Mouse (Mus musculus) liver, embryonic 14.5 days (tissue): ENCODE results near the gene Map2k5. TPM values are rescaled to one million over a fixed set of nuclear protein-coding genes. Genes with fewer than 3 reads are reported as not detected.

ENCODE experiments used
- ATAC-seq: fragments of 200-750 bp; cut with Nextera tagmentation; 2 replicates; pipeline ENCODE4 v1.8.0; 2017; ENCODE audit warnings: moderate number of reproducible peaks, mild to moderate bottlenecking, moderate library complexity; ENCODE audit not compliant: insufficient read depth
- DNase-seq, 3 experiments: peaks; one replicate each; pipeline ENCODE4 v3.0.0-alpha.2; 2012 to 2013; ENCODE audit warnings: low read depth in 3 of 3, low spot score in 3 of 3
- H3K27ac ChIP-seq: fragments of 300-500 bp; sonication (generic); 2 replicates; pipeline ENCODE4 v1.5.1; 2014; ENCODE audit warnings: moderate library complexity, mild to moderate bottlenecking, control low read depth, inconsistent platforms
- H3K27me3 ChIP-seq: fragments of 300-500 bp; sonication (generic); 2 replicates; pipeline ENCODE4 v1.6.1; 2014; ENCODE audit warnings: mild to moderate bottlenecking, low read length, moderate library complexity; ENCODE audit not compliant: control insufficient read depth, insufficient read depth
- H3K36me3 ChIP-seq: fragments of 300-500 bp; sonication (generic); replicated peaks from 2 replicates; pipeline ENCODE4 v1.6.1; 2014; ENCODE audit warnings: low read depth; ENCODE audit not compliant: control insufficient read depth, insufficient read depth
- H3K4me1 ChIP-seq, 2 experiments: fragments of 200-500 bp in 1 of 2; fragments of 300-500 bp in 1 of 2; sonication (generic) in 1 of 2; replicated peaks; 2 replicates each; pipeline ENCODE4 v1.6.1; 2012 to 2014; ENCODE audit warnings: antibody characterized with exemption in 1 of 2, inconsistent platforms in 1 of 2, low read length in 1 of 2; ENCODE audit not compliant: control insufficient read depth in 2 of 2, insufficient read depth in 2 of 2
- H3K4me2 ChIP-seq: fragments of 300-500 bp; sonication (generic); 2 replicates; pipeline ENCODE4 v1.6.1; 2014; ENCODE audit warnings: low read depth, mild to moderate bottlenecking, control low read depth, moderate library complexity
- H3K4me3 ChIP-seq, 2 experiments: fragments of 200-500 bp in 1 of 2; fragments of 300-500 bp in 1 of 2; sonication (generic) in 1 of 2; 2 replicates each; pipeline ENCODE4 v1.5.1; 2012 to 2014; ENCODE audit warnings: low read depth in 2 of 2, low read length in 2 of 2, mild to moderate bottlenecking in 2 of 2, control low read depth in 1 of 2, inconsistent platforms in 1 of 2, moderate library complexity in 1 of 2; ENCODE audit not compliant: insufficient read depth in 1 of 2
- H3K9ac ChIP-seq: fragments of 300-500 bp; sonication (generic); replicated peaks from 2 replicates; pipeline ENCODE4 v1.6.1; 2014; ENCODE audit warnings: mild to moderate bottlenecking, control low read depth, moderate library complexity
- H3K9me3 ChIP-seq: fragments of 300-500 bp; sonication (generic); 2 replicates; pipeline ENCODE4 v1.6.1; 2016; ENCODE audit warnings: low read length, mixed read lengths; ENCODE audit not compliant: control insufficient read depth
- CTCF ChIP-seq: IDR thresholded peaks from 2 replicates; pipeline ENCODE4 v1.5.1; 2016; ENCODE audit warnings: antibody characterized with exemption, low read depth, control low read depth
- EP300 ChIP-seq: IDR thresholded peaks from 2 replicates; pipeline ENCODE4 v1.6.1; 2016; ENCODE audit warnings: antibody characterized with exemption, low read depth
- WGBS: fragments of 180-500 bp; shearing (Covaris S2); extraction: QIAGEN DNeasy Blood & Tissue Kit; methylation state at CpG from one replicate; pipeline ENCODE4 v1.1.7; 2014; ENCODE audit not compliant: insufficient replicate concordance; 5-methylcytosine and 5-hydroxymethylcytosine counted together
- polyA plus RNA-seq, 2 experiments: library from polyadenylated mRNA; depleted of rRNA in 1 of 2; stranded (reverse) in 1 of 2; unstranded in 1 of 2; fragments of >200 nt; fragmentation: Nextera tagmentation in 1 of 2; extraction: Ambion mirVana in 1 of 2; gene quantifications; 2 replicates each; pipeline versions ENCODE4 v1.2.1 to v1.2.3; 2012 to 2014

The Map2k5 gene
- polyA plus RNA-seq, 2 experiments, result 6.1 to 7.4 TPM

DNA sequence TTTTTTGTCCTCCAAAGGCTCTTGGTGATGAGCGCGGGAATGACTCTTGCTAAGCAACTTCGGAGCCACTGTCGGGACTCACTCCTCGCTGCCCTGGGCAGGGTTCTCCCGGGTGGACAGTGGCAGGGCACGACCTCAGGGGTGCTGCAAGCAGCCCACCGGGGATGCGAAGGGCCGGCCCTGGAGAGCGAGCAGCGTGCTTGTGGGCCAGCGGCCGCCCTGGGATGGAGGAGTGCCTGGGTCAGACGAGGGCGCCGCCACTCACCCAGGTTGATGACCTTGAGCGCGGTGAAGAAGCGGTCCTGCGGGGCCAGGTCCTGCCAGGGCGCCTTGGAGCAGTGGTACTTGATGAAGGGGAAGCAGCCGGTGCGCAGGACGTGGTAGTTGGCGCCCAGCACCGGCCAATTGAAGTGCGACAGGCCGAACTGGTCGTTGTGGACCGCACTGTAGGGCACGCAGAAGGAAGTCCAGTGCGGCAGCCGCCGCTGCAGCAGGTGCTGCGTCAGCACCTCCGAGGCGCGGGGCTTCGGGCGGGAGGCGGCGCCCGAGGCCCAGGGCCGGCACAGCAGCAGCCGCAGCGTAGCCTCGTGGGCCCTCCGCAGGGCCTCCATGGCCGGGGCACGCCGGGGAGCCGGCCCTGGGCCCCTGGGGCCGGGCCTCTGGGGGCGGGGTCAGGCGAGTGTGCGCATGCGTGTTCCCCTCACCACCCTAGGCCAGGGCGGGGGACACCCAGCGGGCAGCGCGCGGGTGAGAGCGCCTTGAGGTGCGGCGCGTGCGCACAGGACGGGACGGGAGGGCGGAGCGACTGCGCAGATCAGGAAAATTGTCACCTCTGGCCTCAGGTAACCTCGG is 21.1 kb upstream of the Map2k5 start, which contains the start of gene 2300009A05Rik:
Gene 2300009A05Rik (minus strand): TSS at position 636 of the 852 bp plus-strand sequence.
- ATAC-seq (peak; percentile 99), DNase-seq (peak; percentile 85 to 91 (median 86))
- no peak for TF ChIP-seq EP300
- TF ChIP-seq CTCF, result peak; percentile 12
- Histone ChIP-seq H3K9ac (peak within 1 kb of the TSS; percentile 89), H3K4me3 (peak within 1 kb of the TSS; percentile 90 to 93), H3K36me3 (no peaks in the 10 kb centered on the region), H3K27me3 (no peaks in the 10 kb centered on the region), H3K9me3 (no peaks in the 10 kb centered on the region), H3K4me2 (peak within 1 kb of the TSS; percentile 90), H3K4me1 (peaks cover 6 to 9% of the 10 kb centered on the region in 2 experiments), H3K27ac (peak within 1 kb of the TSS; percentile 78)
- under 1% methylated on average over 73 of the region's 74 CpGs for WGBS

DNA sequence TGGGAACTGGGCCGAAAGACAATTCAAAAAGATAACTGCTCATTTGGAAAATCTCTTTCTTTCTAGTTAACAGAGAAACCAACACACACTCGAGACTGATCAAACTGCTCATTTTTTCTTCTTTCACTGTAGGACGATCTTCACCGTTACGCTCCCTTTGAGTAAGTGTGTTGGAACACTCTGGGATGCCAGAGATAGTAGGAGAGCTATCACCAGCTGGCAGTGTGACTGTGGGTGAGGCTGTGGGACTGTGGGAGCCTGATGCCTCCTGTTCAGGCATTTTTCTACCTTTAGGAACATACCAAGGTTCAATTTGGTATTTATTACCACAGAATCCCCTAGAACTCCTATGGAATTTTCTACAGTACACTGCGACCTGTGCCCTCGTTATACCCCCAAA is 17.9 kb upstream of the Map2k5 start:
- TF ChIP-seq CTCF (no peak), EP300 (no peak)
- WGBS, result 69% methylated on average over 7 of the region's 7 CpGs
- Histone ChIP-seq H3K9me3 (no peaks in the 10 kb centered on the region), H3K36me3 (no peaks in the 10 kb centered on the region), H3K4me2 (no peak overlapping the region), H3K27me3 (no peaks in the 10 kb centered on the region), H3K4me3 (no peak overlapping the region), H3K9ac (no peak overlapping the region), H3K27ac (no peak overlapping the region), H3K4me1 (peaks cover 6 to 9% of the 10 kb centered on the region in 2 experiments)
- DNase-seq (no peak), ATAC-seq (no peak)

DNA sequence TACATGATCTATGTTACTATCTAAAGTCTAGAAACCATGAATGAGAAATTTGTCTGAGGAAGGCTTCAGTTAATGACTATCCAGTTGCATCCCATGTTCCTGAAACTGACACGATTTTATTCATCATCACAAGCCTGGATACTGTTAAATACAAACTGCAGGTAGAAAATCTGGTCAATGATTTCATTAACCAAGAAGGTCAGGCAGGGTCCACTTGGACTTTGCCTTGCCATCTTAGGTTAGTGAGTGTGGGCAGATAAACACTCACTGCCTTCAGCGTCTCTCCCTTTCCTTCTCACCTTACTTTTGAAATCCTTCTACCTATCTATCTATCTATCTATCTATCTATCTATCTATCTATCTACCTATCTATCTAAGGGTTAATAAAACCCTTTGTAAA is 13.6 kb upstream of the Map2k5 start:
- Histone ChIP-seq H3K9ac (no peak overlapping the region), H3K36me3 (no peaks in the 10 kb centered on the region), H3K4me2 (no peak overlapping the region), H3K4me3 (no peak overlapping the region), H3K27ac (no peak overlapping the region), H3K27me3 (no peaks in the 10 kb centered on the region), H3K4me1 (peaks cover 0 to 2% of the 10 kb centered on the region in 2 experiments; a peak in 1 of 4 replicates), H3K9me3 (no peaks in the 10 kb centered on the region)
- no peak for DNase-seq
- no peak for ATAC-seq
- 32% methylated on average over 2 of the region's 2 CpGs for WGBS
- TF ChIP-seq EP300 (no peak), CTCF (no peak)

DNA sequence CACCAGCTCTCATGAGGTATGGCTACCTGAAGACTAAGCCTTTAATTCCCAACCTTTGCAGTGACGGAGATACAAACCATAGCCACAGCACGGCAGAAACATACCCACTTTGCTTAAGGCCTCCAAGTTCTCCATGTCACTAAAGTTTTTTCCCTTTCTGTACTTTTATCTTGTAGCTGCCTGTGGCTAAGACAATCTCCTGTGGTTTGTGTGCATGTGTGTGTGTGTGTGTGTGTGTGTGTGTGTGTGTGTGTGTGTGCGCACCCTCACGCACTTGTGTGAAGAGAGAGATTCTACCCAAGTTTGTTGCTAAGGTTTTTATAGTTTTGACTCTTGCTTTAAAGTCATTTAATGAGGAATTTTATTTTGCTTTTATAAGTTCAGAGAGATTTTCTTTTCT is 5.1 kb upstream of the Map2k5 start:
- TF ChIP-seq EP300 (no peak), CTCF (no peak)
- WGBS, result 62% methylated on average over 4 of the region's 4 CpGs
- Histone ChIP-seq H3K27ac (no peak overlapping the region), H3K36me3 (no peaks in the 10 kb centered on the region), H3K4me2 (no peak overlapping the region), H3K9ac (no peak overlapping the region), H3K4me1 (peaks cover 8 to 9% of the 10 kb centered on the region in 2 experiments), H3K9me3 (no peaks in the 10 kb centered on the region), H3K27me3 (no peaks in the 10 kb centered on the region), H3K4me3 (no peak overlapping the region)
- DNase-seq (no peak), ATAC-seq (no peak)

DNA sequence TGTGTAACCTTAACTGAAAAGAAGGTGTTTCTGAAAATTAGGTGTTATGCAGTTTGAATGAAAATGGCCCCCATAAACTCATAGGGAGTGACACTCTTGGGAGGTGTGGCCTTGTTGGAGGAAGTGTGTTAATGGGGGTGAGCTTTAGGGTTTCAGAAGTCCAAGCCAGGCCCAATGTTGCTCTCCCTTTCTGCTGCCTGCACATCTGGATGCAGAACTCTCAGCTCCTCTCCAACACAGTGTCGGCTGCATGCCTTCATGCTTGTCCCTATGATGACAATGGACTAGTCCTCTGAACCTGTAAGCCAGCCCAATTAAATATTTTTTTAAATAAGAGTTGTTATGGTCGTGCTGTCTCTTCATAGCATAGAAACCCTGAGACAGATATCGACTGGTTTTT is 2.6 kb upstream of the Map2k5 start:
- H3K9me3 ChIP-seq, result no peaks in the 10 kb centered on the region
- WGBS, result 70% methylated on average over 3 of the region's 3 CpGs
- ATAC-seq, result no peak

More for the DNA sequence above, 2.6 kb upstream of the Map2k5 start:
- no peak overlapping the region for H3K4me2 ChIP-seq
- no peaks in the 10 kb centered on the region for H3K27me3 ChIP-seq
- H3K27ac ChIP-seq, result no peak overlapping the region
- TF ChIP-seq EP300 (no peak), CTCF (no peak)
- no peak for DNase-seq
- H3K4me1 ChIP-seq, result peaks cover 13 to 14% of the 10 kb centered on the region in 2 experiments
- H3K4me3 ChIP-seq, result no peak overlapping the region
- H3K36me3 ChIP-seq, result no peaks in the 10 kb centered on the region
- no peak overlapping the region for H3K9ac ChIP-seq
